Mouse (Mus musculus): ENCODE measurements around the gene Lce1k.

The Lce1k gene

GRCm38 (mm10) chr3:92807791-92808190 lies at the start of gene Lce1k:
Gene Lce1k (minus strand): TSS chr3:92807891.

GRCm38 (mm10) chr3:92851186-92851585 lies 43.5 kb upstream of the Lce1k start, which contains the start of gene Lce1l:
Gene Lce1l (minus strand): TSS chr3:92851286.
- 84% methylated on average over 3 of the region's 3 CpGs for WGBS

GRCm38 (mm10) chr3:92827108-92827507 lies 19.4 kb upstream of the Lce1k start, which contains the start of gene Kprp:
Gene Kprp (minus strand): TSS chr3:92827247.
- 38% methylated on average over 1 of the region's 1 CpGs for WGBS

GRCm38 (mm10) chr3:92825808-92826207 lies 18.1 kb upstream of the Lce1k start:
- 10% methylated on average over 1 of the region's 1 CpGs for WGBS

GRCm38 (mm10) chr3:92816036-92816435 lies 8.3 kb upstream of the Lce1k start:
- WGBS, result 89% methylated on average over 2 of the region's 2 CpGs

- WGBS, result 87% methylated on average over 3 of the region's 3 CpGs
Observed at GRCm38 (mm10) chr3:92815581-92815980, 7.9 kb upstream of the Lce1k start.

- WGBS, result 94% methylated on average over 1 of the region's 1 CpGs
Observed at GRCm38 (mm10) chr3:92790414-92790813, 17.3 kb downstream of the Lce1k start, which contains the start of gene Lce1j. Gene Lce1j (minus strand): TSS chr3:92790514.

- WGBS, result 82% methylated on average over 1 of the region's 1 CpGs
Observed at GRCm38 (mm10) chr3:92778799-92779198, 28.9 kb downstream of the Lce1k start, which contains the start of gene Lce1i. Gene Lce1i (minus strand): TSS chr3:92778899.

- WGBS, result 27% methylated on average over 3 of the region's 3 CpGs
Observed at GRCm38 (mm10) chr3:92771573-92771972, 36.1 kb downstream of the Lce1k start.

GRCm38 (mm10) chr3:92764965-92765364 lies 42.7 kb downstream of the Lce1k start, which contains the start of gene Lce1h:
Gene Lce1h (minus strand): TSS chr3:92765065.
- 97% methylated on average over 1 of the region's 1 CpGs for WGBS
